In genomic region chr12:75616158-75616791, GRCm38 (mm10) we compare ENCODE assay signal across 8 mouse cellular contexts. TPM values are rescaled to one million over a fixed set of nuclear protein-coding genes. Genes with fewer than 3 reads are reported as not detected.
DNase-seq lines count a peak whose midpoint lies in the region; ATAC-seq and TF ChIP-seq lines count a peak whose summit lies in the region.

No protein-coding gene starts in this region.

- peak overlapping the region; percentile 27 for H3K4me3 ChIP-seq in testis, adult 2 months (ENCODE audit: control insufficient read depth, low read depth, low read length)
- peak overlapping the region; percentile 44 for H3K4me3 ChIP-seq in heart, adult 2 months
- peak overlapping the region; percentile 28 for H3K4me3 ChIP-seq in stomach, postnatal 0 days (ENCODE audit: low read depth, low read length)

- TF ChIP-seq CTCF in testis, adult 2 months (IDR thresholded peaks at IDR 0.05; ENCODE audit: control insufficient read depth, insufficient read depth, insufficient replicate concordance, low read depth, low read length) = no peak
- TF ChIP-seq CTCF in heart, adult 2 months (IDR thresholded peaks at IDR 0.05) = no peak
- TF ChIP-seq CTCF in stomach, postnatal 0 days (IDR thresholded peaks at IDR 0.05; ENCODE audit: low read depth) = no peak

- H3K4me1 ChIP-seq in testis, adult 2 months (ENCODE audit: control insufficient read depth, insufficient read depth, low read length) = peaks cover 2% of the 10 kb centered on the region; the same call in 1 of the 2 replicates
- peaks cover 2% of the 10 kb centered on the region; the same call in 1 of the 2 replicates for H3K4me1 ChIP-seq in heart, adult 2 months (ENCODE audit: control insufficient read depth, insufficient read depth, low read length)
- H3K4me1 ChIP-seq in stomach, postnatal 0 days (replicated peaks; ENCODE audit: control insufficient read depth, insufficient read depth) = no peaks in the 10 kb centered on the region

- H3K4me2 ChIP-seq in stomach, postnatal 0 days (replicated peaks; ENCODE audit: low read depth) = peak overlapping the region; percentile 51

- 15% methylated on average over 24 of the region's 24 CpGs for WGBS in heart, adult 2 months
- 7% methylated on average over 23 of the region's 24 CpGs for WGBS in stomach, postnatal 0 days

- intact Hi-C loops in heart, adult 2 months (cut with DNase I) = no loop called here

- TF ChIP-seq POLR2A in testis, adult 2 months (IDR thresholded peaks at IDR 0.05; ENCODE audit: control insufficient read depth, low read depth, low read length) = no peak
- no peak for TF ChIP-seq POLR2A in heart, adult 2 months (IDR thresholded peaks at IDR 0.05; ENCODE audit: insufficient read depth, low read depth, low read length)

- no peaks in the 10 kb centered on the region for H3K36me3 ChIP-seq in testis, adult 2 months (ENCODE audit: control insufficient read depth, insufficient read depth, low read length)
- no peaks in the 10 kb centered on the region for H3K36me3 ChIP-seq in heart, adult 2 months (ENCODE audit: control insufficient read depth, insufficient read depth, low read length)
- H3K36me3 ChIP-seq in stomach, postnatal 0 days (ENCODE audit: control insufficient read depth, insufficient read depth, low read length) = no peaks in the 10 kb centered on the region

- DNase-seq in testis, postnatal 14 days (ENCODE audit: low spot score) = no peak
- peak; percentile 39 to 42 for DNase-seq in heart, adult 2 months
- peak; percentile 24 for DNase-seq in kidney, adult 9 months
- peak; percentile 35 for DNase-seq in lung, postnatal 10 days
- peak; percentile 46 for DNase-seq in stomach, postnatal 0 days (ENCODE audit: low spot score)
- DNase-seq in right cerebral cortex, postnatal 25 days = no peak
- DNase-seq in cerebellum, postnatal 36 days = no peak

- no peak overlapping the region for H3K27ac ChIP-seq in testis, adult 2 months (ENCODE audit: control insufficient read depth, insufficient read depth, low read depth, low read length)
- peak overlapping the region; percentile 38; the same call in 1 of the 2 replicates for H3K27ac ChIP-seq in heart, adult 2 months
- H3K27ac ChIP-seq in stomach, postnatal 0 days (replicated peaks) = no peak overlapping the region

- H3K9me3 ChIP-seq in stomach, postnatal 0 days (ENCODE audit: control insufficient read depth, low read length) = no peaks in the 10 kb centered on the region

- no peak for TF ChIP-seq EP300 in heart, adult 2 months (IDR thresholded peaks at IDR 0.05; ENCODE audit: insufficient read depth, low read depth, low read length)
- no peak for TF ChIP-seq EP300 in stomach, postnatal 0 days (optimal IDR thresholded peaks at IDR 0.05)

- H3K27me3 ChIP-seq in testis, adult 2 months (ENCODE audit: control insufficient read depth, insufficient read depth, low read length) = no peaks in the 10 kb centered on the region
- H3K27me3 ChIP-seq in heart, adult 2 months (ENCODE audit: control insufficient read depth, insufficient read depth, low read length) = no peaks in the 10 kb centered on the region
- H3K27me3 ChIP-seq in stomach, postnatal 0 days (ENCODE audit: control insufficient read depth, insufficient read depth, low read length) = no peaks in the 10 kb centered on the region

- peak overlapping the region; percentile 50 for H3K9ac ChIP-seq in heart, adult 2 months (ENCODE audit: low read depth, low read length)
- H3K9ac ChIP-seq in stomach, postnatal 0 days (ENCODE audit: low read length) = 0 out of 2 replicates have a peak overlapping the region, but pooled peaks have one; percentile 5

- H3K79me2 ChIP-seq in heart, adult 2 months (replicated peaks; ENCODE audit: control insufficient read depth, insufficient read depth, low read length) = no peaks in the 10 kb centered on the region

- ATAC-seq in stomach, postnatal 0 days (ENCODE audit: low FRiP score, low TSS enrichment) = 0 out of 2 replicates have a peak, but pooled peaks have one; percentile 35

RNA-seq across cellular contexts. Expression of gene Ppp2r5e, which starts 20.2 kb away (rescaled TPM):
- polyA plus RNA-seq in testis, adult 2 months (2012; rRNA removed) = 74.8 and 93.9 TPM in 2 replicates
- total RNA-seq in heart, adult 2 months (2021) = 10 to 100 TPM; 32.6 to 32.9 TPM
- 9.1 and 14.6 TPM in 2 replicates for polyA plus RNA-seq in heart, adult 2 months (2012; rRNA removed)
- polyA plus RNA-seq in stomach, postnatal 0 days (2015; fragmentation: Nextera tagmentation; extraction: Ambion mirVana) = 8.3 and 8.9 TPM in 2 replicates

RNA-seq across cellular contexts. Expression of gene Wdr89, which starts 53.1 kb away (rescaled TPM):
- polyA plus RNA-seq in testis, adult 2 months (2012; rRNA removed) = 1.1 and 1.4 TPM in 2 replicates
- 1 to 10 TPM; 2.8 TPM for total RNA-seq in heart, adult 2 months (2021)
- 2.1 and 2.6 TPM in 2 replicates for polyA plus RNA-seq in heart, adult 2 months (2012; rRNA removed)
- polyA plus RNA-seq in stomach, postnatal 0 days (2015; fragmentation: Nextera tagmentation; extraction: Ambion mirVana) = 5.9 and 6.1 TPM in 2 replicates

Comparison
In these comparisons a context has a peak if more than half of its experiments do, and no peak if none do; other contexts are left out.
1. DNase-seq: peak in heart, adult 2 months (2 of 2), kidney, adult 9 months (single experiment), lung, postnatal 10 days (single experiment) and stomach, postnatal 0 days (single experiment); none in testis, postnatal 14 days (single experiment), right cerebral cortex, postnatal 25 days (single experiment) and cerebellum, postnatal 36 days (0 of 2).
2. Peak in every context shown above with its lines, with median percentiles within 50 percentile points of each other: H3K4me3 ChIP-seq.